Mouse (Mus musculus): ENCODE data around the gene Polr2l. TPM values are rescaled to one million over a fixed set of nuclear protein-coding genes. Genes with fewer than 3 reads are reported as not detected.
A peak's percentile ranks its signal among the peaks of the same experiment; 100 is the strongest.

Polr2l gene
- polyA plus RNA-seq, 1 experiment from 2014 or later: 85.9 TPM

- ATAC-seq (ENCODE audit: low FRiP score, low read depth): no peak
- H3K4me2 ChIP-seq: no peak overlapping the region
- peaks cover 17% of the 10 kb centered on the region for H3K36me3 ChIP-seq
- H3K4me1 ChIP-seq (replicated peaks): peaks cover 60% of the 10 kb centered on the region
- no peak overlapping the region for H3K4me3 ChIP-seq
- H3K9me3 ChIP-seq: no peaks in the 10 kb centered on the region
- WGBS: 85% methylated on average over 6 of the region's 6 CpGs
- peaks cover 7% of the 10 kb centered on the region for H3K27me3 ChIP-seq
- H3K27ac ChIP-seq (replicated peaks): no peak overlapping the region
- no peak overlapping the region for H3K9ac ChIP-seq
Observed at GRCm38 (mm10) chr7:141472226-141472625, 2.7 kb downstream of the Polr2l start.

- Histone ChIP-seq H3K27ac (replicated peaks) (no peak overlapping the region), H3K4me3 (no peak overlapping the region), H3K4me1 (replicated peaks) (peaks cover 63% of the 10 kb centered on the region), H3K4me2 (no peak overlapping the region), H3K9ac (no peak overlapping the region), H3K36me3 (peaks cover 17% of the 10 kb centered on the region), H3K9me3 (no peaks in the 10 kb centered on the region), H3K27me3 (peaks cover 10% of the 10 kb centered on the region)
- 89% methylated on average over 1 of the region's 1 CpGs for WGBS
- ATAC-seq (ENCODE audit: low FRiP score, low read depth): no peak
Observed at GRCm38 (mm10) chr7:141471236-141471635, 3.7 kb downstream of the Polr2l start.

- Histone ChIP-seq H3K27me3 (peaks cover 11% of the 10 kb centered on the region), H3K4me2 (no peak overlapping the region), H3K27ac (replicated peaks) (no peak overlapping the region), H3K4me3 (no peak overlapping the region), H3K4me1 (replicated peaks) (peaks cover 57% of the 10 kb centered on the region), H3K36me3 (peaks cover 17% of the 10 kb centered on the region), H3K9me3 (no peaks in the 10 kb centered on the region), H3K9ac (no peak overlapping the region)
- WGBS: 96% methylated on average over 10 of the region's 10 CpGs
- ATAC-seq (ENCODE audit: low FRiP score, low read depth): no peak
Observed at GRCm38 (mm10) chr7:141470637-141470944, 4.3 kb downstream of the Polr2l start.

GRCm38 (mm10) chr7:141469901-141470636 is 4.9 kb downstream of the Polr2l start:
- no peak for ATAC-seq (ENCODE audit: low FRiP score, low read depth)
- peak overlapping the region; percentile 58 for H3K4me2 ChIP-seq
- H3K9me3 ChIP-seq: no peaks in the 10 kb centered on the region
- 0 out of 2 replicates have a peak overlapping the region, but pooled peaks have one; percentile 85 for H3K27ac ChIP-seq (replicated peaks)
- WGBS: 88% methylated on average over 18 of the region's 18 CpGs
- H3K36me3 ChIP-seq: peaks cover 17% of the 10 kb centered on the region
- H3K4me1 ChIP-seq (replicated peaks): peaks cover 55% of the 10 kb centered on the region
- H3K9ac ChIP-seq: peak overlapping the region; percentile 73; the same call in 1 of the 2 replicates
- H3K27me3 ChIP-seq: peaks cover 16% of the 10 kb centered on the region
- H3K4me3 ChIP-seq: no peak overlapping the region

GRCm38 (mm10) chr7:141469352-141469751 is 5.6 kb downstream of the Polr2l start:
- WGBS: 72% methylated on average over 6 of the region's 6 CpGs
- Histone ChIP-seq H3K27ac (replicated peaks) (peak overlapping the region; percentile 85), H3K4me2 (peak overlapping the region; percentile 58), H3K4me3 (peak overlapping the region; percentile 66), H3K27me3 (peaks cover 24% of the 10 kb centered on the region), H3K9me3 (no peaks in the 10 kb centered on the region), H3K4me1 (replicated peaks) (peaks cover 59% of the 10 kb centered on the region), H3K9ac (peak overlapping the region; percentile 73), H3K36me3 (peaks cover 17% of the 10 kb centered on the region)
- no peak for ATAC-seq (ENCODE audit: low FRiP score, low read depth)

GRCm38 (mm10) chr7:141468522-141469211 is 6.3 kb downstream of the Polr2l start:
- Histone ChIP-seq H3K36me3 (peaks cover 17% of the 10 kb centered on the region), H3K27me3 (peaks cover 30% of the 10 kb centered on the region), H3K9ac (peak overlapping the region; percentile 73), H3K4me3 (peak overlapping the region; percentile 66), H3K27ac (replicated peaks) (peak overlapping the region; percentile 85), H3K9me3 (no peaks in the 10 kb centered on the region), H3K4me1 (replicated peaks) (peaks cover 52% of the 10 kb centered on the region), H3K4me2 (peak overlapping the region; percentile 58)
- 10% methylated on average over 8 of the region's 8 CpGs for WGBS
- ATAC-seq (ENCODE audit: low FRiP score, low read depth): peak; percentile 79

GRCm38 (mm10) chr7:141468164-141468521 is 6.8 kb downstream of the Polr2l start:
- Histone ChIP-seq H3K4me3 (peak overlapping the region; percentile 66), H3K9me3 (no peaks in the 10 kb centered on the region), H3K4me2 (peak overlapping the region; percentile 58), H3K27me3 (peaks cover 36% of the 10 kb centered on the region), H3K36me3 (peaks cover 17% of the 10 kb centered on the region), H3K9ac (peak overlapping the region; percentile 73), H3K4me1 (replicated peaks) (peaks cover 47% of the 10 kb centered on the region), H3K27ac (replicated peaks) (peak overlapping the region; percentile 85)
- ATAC-seq (ENCODE audit: low FRiP score, low read depth): peak; percentile 16; the same call in 1 of the 2 replicates
- WGBS: 18% methylated on average over 5 of the region's 5 CpGs

- Histone ChIP-seq H3K9ac (peak within 1 kb of the TSS; percentile 73), H3K27ac (replicated peaks) (peak within 1 kb of the TSS; percentile 85), H3K4me1 (replicated peaks) (peaks cover 47% of the 10 kb centered on the region), H3K4me3 (peak within 1 kb of the TSS; percentile 66), H3K4me2 (peak within 1 kb of the TSS; percentile 58), H3K27me3 (peaks cover 42% of the 10 kb centered on the region), H3K36me3 (peaks cover 13% of the 10 kb centered on the region), H3K9me3 (no peaks in the 10 kb centered on the region)
- peak; percentile 32 for ATAC-seq (ENCODE audit: low FRiP score, low read depth)
- WGBS: under 1% methylated on average over 52 of the region's 52 CpGs
Observed at GRCm38 (mm10) chr7:141467230-141468030, 7.5 kb downstream of the Polr2l start, which contains the start of gene Cd151. Gene Cd151, plus strand, starts transcription at chr7:141467392.

- H3K4me1 ChIP-seq (replicated peaks): peaks cover 55% of the 10 kb centered on the region
- H3K27ac ChIP-seq (replicated peaks): no peak overlapping the region
- 60% methylated on average over 10 of the region's 10 CpGs for WGBS
- H3K36me3 ChIP-seq: peaks cover 8% of the 10 kb centered on the region; the same call in 1 of the 2 replicates
- H3K27me3 ChIP-seq: peaks cover 49% of the 10 kb centered on the region
- no peak for ATAC-seq (ENCODE audit: low FRiP score, low read depth)
- no peaks in the 10 kb centered on the region for H3K9me3 ChIP-seq
- H3K4me3 ChIP-seq: peak overlapping the region; percentile 66
- peak overlapping the region; percentile 58 for H3K4me2 ChIP-seq
- H3K9ac ChIP-seq: peak overlapping the region; percentile 73
Observed at GRCm38 (mm10) chr7:141466607-141467148, 8.3 kb downstream of the Polr2l start.

- no peaks in the 10 kb centered on the region for H3K9me3 ChIP-seq
- no peak overlapping the region for H3K4me3 ChIP-seq
- WGBS: 85% methylated on average over 7 of the region's 7 CpGs
- H3K27ac ChIP-seq (replicated peaks): no peak overlapping the region
- H3K36me3 ChIP-seq: peaks cover 2% of the 10 kb centered on the region; the same call in 1 of the 2 replicates
- ATAC-seq (ENCODE audit: low FRiP score, low read depth): no peak
- no peak overlapping the region for H3K4me2 ChIP-seq
- H3K27me3 ChIP-seq: peaks cover 56% of the 10 kb centered on the region
- H3K9ac ChIP-seq: no peak overlapping the region
- peaks cover 55% of the 10 kb centered on the region for H3K4me1 ChIP-seq (replicated peaks)
Observed at GRCm38 (mm10) chr7:141466045-141466394, 8.9 kb downstream of the Polr2l start.

- no peak overlapping the region for H3K4me2 ChIP-seq
- H3K9me3 ChIP-seq: no peaks in the 10 kb centered on the region
- H3K4me1 ChIP-seq (replicated peaks): peaks cover 55% of the 10 kb centered on the region
- H3K36me3 ChIP-seq: no peaks in the 10 kb centered on the region; the same call in 1 of the 2 replicates
- no peak for ATAC-seq (ENCODE audit: low FRiP score, low read depth)
- H3K9ac ChIP-seq: no peak overlapping the region
- peaks cover 61% of the 10 kb centered on the region for H3K27me3 ChIP-seq
- no peak overlapping the region for H3K27ac ChIP-seq (replicated peaks)
- 56% methylated on average over 7 of the region's 10 CpGs for WGBS
- H3K4me3 ChIP-seq: no peak overlapping the region
Observed at GRCm38 (mm10) chr7:141465388-141466044, 9.4 kb downstream of the Polr2l start.

Data from hindbrain, embryonic 15.5 days (tissue).